Mouse (Mus musculus): Measurements from ENCODE around the gene Plpp3. TPM values are rescaled to one million over a fixed set of nuclear protein-coding genes. Genes with fewer than 3 reads are reported as not detected.

Plpp3 gene
- polyA plus RNA-seq, 1 experiment, result 258 TPM

DNA sequence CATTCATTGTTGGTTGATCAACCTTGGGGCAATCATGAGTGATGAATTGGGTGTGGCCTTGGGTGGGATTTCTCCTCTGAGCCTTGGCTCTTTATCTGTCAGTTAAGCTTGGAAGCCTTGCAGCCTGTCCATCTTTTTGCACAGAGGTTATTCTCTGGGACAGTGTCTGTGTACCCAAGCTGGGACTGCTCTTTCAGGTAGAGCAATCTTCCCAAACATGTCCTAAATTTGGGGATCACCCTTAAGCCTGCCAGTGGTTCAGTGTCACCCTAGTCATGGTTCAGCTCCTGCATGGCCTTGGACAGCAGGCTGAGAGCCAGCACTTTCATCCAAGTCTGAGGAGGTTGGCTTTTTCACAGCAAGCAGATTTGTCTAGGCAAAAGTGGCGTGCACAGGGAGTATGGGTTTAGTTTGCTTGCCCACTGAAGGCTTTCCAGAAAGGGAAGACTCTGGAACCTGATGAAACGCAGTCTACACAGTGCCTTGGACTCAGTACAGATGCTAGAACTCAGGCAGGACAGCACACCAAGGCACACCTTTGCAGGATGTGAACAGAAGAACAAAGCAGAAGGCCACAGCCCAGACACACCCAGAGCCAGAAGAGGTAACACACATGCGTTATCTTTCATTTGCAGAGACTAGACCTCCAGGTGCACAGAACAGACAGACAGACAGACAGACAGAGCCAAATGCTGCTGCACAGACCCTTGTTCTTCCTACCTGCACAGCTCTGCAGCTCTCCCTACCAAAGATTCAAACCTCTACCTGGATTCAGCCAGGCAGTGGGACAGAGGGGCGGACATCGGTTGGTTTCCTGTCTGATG, 66.2 kb downstream of the Plpp3 start:
- TF ChIP-seq POLR2A (IDR thresholded peaks at IDR 0.05; ENCODE audit: extremely low read depth, insufficient read depth, low read length) (no peak), CTCF (IDR thresholded peaks at IDR 0.05; ENCODE audit: extremely low read depth, insufficient read depth, low read length) (no peak)
- no peaks in the 10 kb centered on the region; the same call in 1 of the 2 replicates for H3K4me1 ChIP-seq (ENCODE audit: control insufficient read depth, insufficient read depth, low read length)
- H3K27ac ChIP-seq (ENCODE audit: insufficient read depth, low read length), result no peak overlapping the region

DNA sequence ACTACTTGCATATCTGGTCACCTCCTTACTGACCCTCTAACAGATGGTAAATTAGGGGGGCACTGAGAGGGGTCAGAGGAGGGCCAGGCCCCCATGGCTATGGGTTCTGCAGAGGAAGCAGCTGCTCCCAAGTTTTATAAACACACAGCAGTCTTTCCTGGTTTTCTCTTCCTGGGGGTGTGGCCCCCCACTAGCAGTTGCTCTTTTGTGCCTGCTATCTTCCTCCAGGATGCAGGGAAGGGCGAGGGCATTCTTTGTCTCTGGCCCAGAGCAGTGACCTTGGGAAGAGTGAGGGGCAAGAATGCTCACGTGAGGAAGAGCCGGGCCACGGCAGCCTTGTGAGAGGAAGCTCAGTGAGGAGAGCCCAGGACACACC, 66.8 kb downstream of the Plpp3 start:
- TF ChIP-seq CTCF (IDR thresholded peaks at IDR 0.05; ENCODE audit: extremely low read depth, insufficient read depth, low read length), result no peak
- TF ChIP-seq POLR2A (IDR thresholded peaks at IDR 0.05; ENCODE audit: extremely low read depth, insufficient read depth, low read length), result no peak
- Histone ChIP-seq H3K4me3 (ENCODE audit: insufficient read depth, low read length) (no peak overlapping the region), H3K4me1 (ENCODE audit: control insufficient read depth, insufficient read depth, low read length) (no peaks in the 10 kb centered on the region; the same call in 1 of the 2 replicates), H3K27ac (ENCODE audit: insufficient read depth, low read length) (no peak overlapping the region)

More for the DNA sequence above, 66.2 kb downstream of the Plpp3 start:
- no peak overlapping the region for H3K4me3 ChIP-seq (ENCODE audit: insufficient read depth, low read length)

GRCm38 (mm10) chr4:105225512-105225911, 68.4 kb downstream of the Plpp3 start:
- Histone ChIP-seq H3K27ac (ENCODE audit: insufficient read depth, low read length) (no peak overlapping the region), H3K4me1 (ENCODE audit: control insufficient read depth, insufficient read depth, low read length) (no peaks in the 10 kb centered on the region; the same call in 1 of the 2 replicates), H3K4me3 (ENCODE audit: insufficient read depth, low read length) (no peak overlapping the region)
- TF ChIP-seq POLR2A (IDR thresholded peaks at IDR 0.05; ENCODE audit: extremely low read depth, insufficient read depth, low read length), result no peak
- TF ChIP-seq CTCF (IDR thresholded peaks at IDR 0.05; ENCODE audit: extremely low read depth, insufficient read depth, low read length), result no peak

GRCm38 (mm10) chr4:105226351-105226750, 69.2 kb downstream of the Plpp3 start:
- H3K27ac ChIP-seq (ENCODE audit: insufficient read depth, low read length), result no peak overlapping the region
- TF ChIP-seq POLR2A (IDR thresholded peaks at IDR 0.05; ENCODE audit: extremely low read depth, insufficient read depth, low read length) (no peak), CTCF (IDR thresholded peaks at IDR 0.05; ENCODE audit: extremely low read depth, insufficient read depth, low read length) (no peak)
- H3K4me1 ChIP-seq (ENCODE audit: control insufficient read depth, insufficient read depth, low read length), result no peaks in the 10 kb centered on the region; the same call in 1 of the 2 replicates
- H3K4me3 ChIP-seq (ENCODE audit: insufficient read depth, low read length), result no peak overlapping the region

GRCm38 (mm10) chr4:105230127-105230526, 73.0 kb downstream of the Plpp3 start:
- no peak overlapping the region for H3K4me3 ChIP-seq (ENCODE audit: insufficient read depth, low read length)
- H3K4me1 ChIP-seq (ENCODE audit: control insufficient read depth, insufficient read depth, low read length), result no peaks in the 10 kb centered on the region; the same call in 1 of the 2 replicates
- TF ChIP-seq CTCF (IDR thresholded peaks at IDR 0.05; ENCODE audit: extremely low read depth, insufficient read depth, low read length) (no peak), POLR2A (IDR thresholded peaks at IDR 0.05; ENCODE audit: extremely low read depth, insufficient read depth, low read length) (no peak)
- H3K27ac ChIP-seq (ENCODE audit: insufficient read depth, low read length), result no peak overlapping the region

DNA sequence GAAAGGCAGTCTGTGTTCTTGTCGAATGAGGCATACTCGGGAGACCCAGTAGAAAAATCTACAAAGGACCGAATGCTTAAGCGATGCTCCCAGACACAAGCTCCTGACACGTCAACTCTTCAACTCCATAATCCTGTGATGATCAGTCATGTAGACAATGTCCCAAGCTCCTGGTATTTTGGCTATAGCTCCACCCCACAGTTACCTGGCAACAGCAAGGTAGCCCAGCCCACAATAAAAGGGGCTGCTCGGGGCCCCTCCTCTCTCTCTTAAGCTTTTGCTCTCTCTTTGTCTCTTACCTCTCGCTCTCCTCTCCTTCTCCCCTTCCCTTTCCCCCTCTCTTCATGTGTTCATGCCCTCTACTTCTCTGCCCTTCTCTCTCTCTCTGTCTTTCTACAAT, 83.1 kb downstream of the Plpp3 start:
- TF ChIP-seq CTCF (IDR thresholded peaks at IDR 0.05; ENCODE audit: extremely low read depth, insufficient read depth, low read length), result no peak
- TF ChIP-seq POLR2A (IDR thresholded peaks at IDR 0.05; ENCODE audit: extremely low read depth, insufficient read depth, low read length), result no peak
- H3K27ac ChIP-seq (ENCODE audit: insufficient read depth, low read length), result no peak overlapping the region
- H3K4me3 ChIP-seq (ENCODE audit: insufficient read depth, low read length), result no peak overlapping the region
- H3K4me1 ChIP-seq (ENCODE audit: control insufficient read depth, insufficient read depth, low read length), result no peaks in the 10 kb centered on the region

- Histone ChIP-seq H3K4me1 (ENCODE audit: control insufficient read depth, insufficient read depth, low read length) (no peaks in the 10 kb centered on the region; the same call in 1 of the 2 replicates), H3K4me3 (ENCODE audit: insufficient read depth, low read length) (no peak overlapping the region), H3K27ac (ENCODE audit: insufficient read depth, low read length) (no peak overlapping the region)
- TF ChIP-seq POLR2A (IDR thresholded peaks at IDR 0.05; ENCODE audit: extremely low read depth, insufficient read depth, low read length) (no peak), CTCF (IDR thresholded peaks at IDR 0.05; ENCODE audit: extremely low read depth, insufficient read depth, low read length) (no peak)
These were observed 87.8 kb downstream of the Plpp3 start for GRCm38 (mm10) chr4:105244931-105245330.

- TF ChIP-seq CTCF (IDR thresholded peaks at IDR 0.05; ENCODE audit: extremely low read depth, insufficient read depth, low read length) (no peak), POLR2A (IDR thresholded peaks at IDR 0.05; ENCODE audit: extremely low read depth, insufficient read depth, low read length) (0 out of 2 replicates have a peak, but pooled peaks have one; percentile 19)
- H3K27ac ChIP-seq (ENCODE audit: insufficient read depth, low read length), result no peak overlapping the region
- H3K4me3 ChIP-seq (ENCODE audit: insufficient read depth, low read length), result peak overlapping the region; percentile 26
- H3K4me1 ChIP-seq (ENCODE audit: control insufficient read depth, insufficient read depth, low read length), result no peaks in the 10 kb centered on the region; the same call in 1 of the 2 replicates
These were observed 88.4 kb downstream of the Plpp3 start for GRCm38 (mm10) chr4:105245479-105245944.

DNA sequence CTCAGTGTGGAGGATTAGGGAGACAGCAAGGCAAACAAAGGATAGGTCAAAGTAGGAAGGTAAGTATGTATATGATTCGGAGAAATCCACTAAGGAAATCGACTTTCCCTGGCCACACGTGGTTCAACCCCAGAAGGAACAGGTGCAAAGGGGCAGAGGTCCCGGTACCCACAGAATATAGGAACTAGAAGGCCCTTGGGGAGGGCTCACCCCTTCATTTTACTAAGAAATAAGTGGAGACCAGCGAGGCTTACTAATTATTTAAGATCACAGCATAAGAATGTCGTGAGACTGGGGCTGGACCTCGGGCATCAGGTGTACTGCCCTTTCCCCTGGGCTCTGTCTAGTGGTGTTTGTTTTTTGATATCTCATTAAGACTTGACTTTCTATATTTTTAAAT, 89.2 kb downstream of the Plpp3 start:
- Histone ChIP-seq H3K4me3 (ENCODE audit: insufficient read depth, low read length) (no peak overlapping the region), H3K4me1 (ENCODE audit: control insufficient read depth, insufficient read depth, low read length) (no peaks in the 10 kb centered on the region; the same call in 1 of the 2 replicates)
- TF ChIP-seq CTCF (IDR thresholded peaks at IDR 0.05; ENCODE audit: extremely low read depth, insufficient read depth, low read length) (no peak), POLR2A (IDR thresholded peaks at IDR 0.05; ENCODE audit: extremely low read depth, insufficient read depth, low read length) (no peak)

GRCm38 (mm10) chr4:105248161-105248560, 91.0 kb downstream of the Plpp3 start:
- Histone ChIP-seq H3K4me1 (ENCODE audit: control insufficient read depth, insufficient read depth, low read length) (no peaks in the 10 kb centered on the region; the same call in 1 of the 2 replicates), H3K4me3 (ENCODE audit: insufficient read depth, low read length) (no peak overlapping the region), H3K27ac (ENCODE audit: insufficient read depth, low read length) (no peak overlapping the region)
- TF ChIP-seq POLR2A (IDR thresholded peaks at IDR 0.05; ENCODE audit: extremely low read depth, insufficient read depth, low read length), result no peak
- TF ChIP-seq CTCF (IDR thresholded peaks at IDR 0.05; ENCODE audit: extremely low read depth, insufficient read depth, low read length), result no peak

More for the DNA sequence above, 89.2 kb downstream of the Plpp3 start:
- H3K27ac ChIP-seq (ENCODE audit: insufficient read depth, low read length), result no peak overlapping the region
